Mouse (Mus musculus) kidney, adult 2 months (tissue): ENCODE measurements around the gene Stxbp6.

ENCODE experiments used
- CTCF ChIP-seq: fragments of 200-500 bp; conservative IDR thresholded peaks from 2 replicates; pipeline ENCODE4 v1.5.1; 2011; ENCODE audit warnings: low read depth, mild to moderate bottlenecking, control low read depth, low read length, moderate library complexity, mixed read lengths; ENCODE audit not compliant: insufficient read depth, insufficient read length
- POLR2A ChIP-seq: fragments of 200-500 bp; IDR thresholded peaks from one replicate; pipeline ENCODE4 v1.6.1; 2011; ENCODE audit warnings: low read depth, low read length, control low read depth

GRCm38 (mm10) chr12:44913854-44914253, 160.7 kb downstream of the Stxbp6 start:
- TF ChIP-seq POLR2A (no peak), CTCF (no peak)
